Mouse (Mus musculus) liver, postnatal 0 days (tissue): ENCODE data around the gene Scube2.

Source experiments
- CTCF ChIP-seq: sonication (generic); IDR thresholded peaks from 2 replicates; pipeline ENCODE4 v1.5.1; 2016; ENCODE audit warnings: antibody characterized with exemption, low read depth
- EP300 ChIP-seq: IDR thresholded peaks from 2 replicates; pipeline ENCODE4 v1.6.1; 2016; ENCODE audit warnings: antibody characterized with exemption, low read depth, mild to moderate bottlenecking

DNA sequence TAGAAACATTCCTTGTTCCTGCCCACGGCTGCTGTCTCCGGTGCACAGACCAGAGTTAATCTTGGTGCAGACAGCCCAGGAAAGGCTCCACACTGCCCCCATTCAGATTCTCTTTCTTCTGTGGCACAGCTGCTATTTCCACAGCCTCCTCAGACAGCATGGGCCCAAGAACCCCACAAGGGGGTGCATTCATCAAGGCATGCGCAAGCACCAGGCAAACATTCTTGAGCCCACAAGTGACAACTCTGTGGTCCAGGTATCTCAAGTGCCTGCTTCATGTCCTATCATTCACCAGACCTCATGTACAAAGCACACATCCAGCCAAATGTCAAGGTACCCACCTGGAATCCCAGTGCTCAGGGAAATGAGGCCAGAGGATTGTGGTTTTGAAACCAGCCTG is 3.0 kb upstream of the Scube2 start:
- TF ChIP-seq CTCF (no peak), EP300 (no peak)
